Mouse (Mus musculus) midbrain, embryonic 10.5 days (tissue): ENCODE data around the gene Bcl6b. TPM values are rescaled to one million over a fixed set of nuclear protein-coding genes. Genes with fewer than 3 reads are reported as not detected.

Experiments
- DNase-seq: peaks from one replicate; pipeline ENCODE4 v3.0.0-alpha.2; 2017; ENCODE audit warnings: low spot score
- H3K27ac ChIP-seq: fragments of 300-500 bp; sonication (generic); replicated peaks from 2 replicates; pipeline ENCODE4 v1.5.1; 2016; ENCODE audit warnings: mild to moderate bottlenecking
- H3K27me3 ChIP-seq: fragments of 300-500 bp; sonication (generic); 2 replicates; pipeline ENCODE4 v1.6.1; 2016; ENCODE audit warnings: low read depth, mild to moderate bottlenecking; ENCODE audit not compliant: poor library complexity, severe bottlenecking
- H3K36me3 ChIP-seq: fragments of 300-500 bp; sonication (generic); 2 replicates; pipeline ENCODE4 v1.6.1; 2016; ENCODE audit warnings: mild to moderate bottlenecking, moderate library complexity
- H3K4me1 ChIP-seq: fragments of 300-500 bp; sonication (generic); 2 replicates; pipeline ENCODE4 v1.6.1; 2016
- H3K4me3 ChIP-seq: fragments of 300-500 bp; sonication (generic); 2 replicates; pipeline ENCODE4 v1.5.1; 2016; ENCODE audit warnings: mild to moderate bottlenecking, moderate library complexity
- H3K9me3 ChIP-seq: fragments of 300-500 bp; sonication (generic); replicated peaks from 2 replicates; pipeline ENCODE4 v1.6.1; 2016; ENCODE audit warnings: mild to moderate bottlenecking
- whole genome bisulfite sequencing: fragments of 180-500 bp; shearing (Covaris S2); methylation state at CpG from one replicate; pipeline ENCODE4 v1.1.7; 2016; 5-methylcytosine and 5-hydroxymethylcytosine counted together
- microRNA counts: library from miRNA; unstranded; fragments of <30 nt; microRNA quantifications from one replicate; lab custom pipeline; 2017
- microRNA-seq: library from miRNA; unstranded; fragments of <30 nt; microRNA quantifications from one replicate; pipeline ENCODE4, GENCODE M21; 2017
- polyA plus RNA-seq: library from polyadenylated mRNA; unstranded; fragments of >200 nt; fragmentation: Nextera tagmentation; extraction: Ambion mirVana; gene quantifications from 2 replicates; pipeline ENCODE4 v1.2.1, GENCODE M21; 2016

The Bcl6b gene
- polyA plus RNA-seq, 1 experiment from 2014 or later, result 5.0 TPM

GRCm38 (mm10) chr11:70174491-70174890 lies 55.1 kb downstream of the Bcl6b start:
- Histone ChIP-seq H3K27me3 (no peaks in the 10 kb centered on the region), H3K36me3 (no peaks in the 10 kb centered on the region), H3K27ac (no peak overlapping the region), H3K4me3 (no peak overlapping the region), H3K9me3 (no peaks in the 10 kb centered on the region), H3K4me1 (no peaks in the 10 kb centered on the region)
- 87% methylated on average over 4 of the region's 4 CpGs for WGBS
- DNase-seq, result no peak

MicroRNA genes within 50 kb of the gene (microRNA counts, 519-probe panel; counts per million panel counts)
- microRNA mmu-miR-195 (lab: Ali Mortazavi, UCI) (not detected), microRNA mmu-miR-497 (lab: Ali Mortazavi, UCI) (not detected)

Small RNA genes within 50 kb of the gene (microRNA-seq; reads per million reads assigned to microRNA genes)
- gene Mir195a (362 reads per million, percentile 66 among the genes with 10 or more reads in this experiment), gene Mir497 (not detected), gene Mir497b (not detected)

Other genes with a start within 250 kb of the Bcl6b start
- 20.5 and 26.3 TPM in 2 replicates for gene Ctdnep1, start 248.6 kb downstream of the Bcl6b start, polyA plus RNA-seq
- gene Elp5, start 247.3 kb downstream of the Bcl6b start, polyA plus RNA-seq, result 151 and 155 TPM in 2 replicates
- 409 and 454 TPM in 2 replicates for gene Gabarap, start 238.7 kb downstream of the Bcl6b start, polyA plus RNA-seq
- 95.1 and 96.3 TPM in 2 replicates for gene Phf23, start 234.0 kb downstream of the Bcl6b start, polyA plus RNA-seq
- 52.1 and 54.1 TPM in 2 replicates for gene Dvl2, start 229.2 kb downstream of the Bcl6b start, polyA plus RNA-seq
- 42.2 and 48.6 TPM in 2 replicates for gene Acadvl, start 214.4 kb downstream of the Bcl6b start, polyA plus RNA-seq
- 16.6 and 23.8 TPM in 2 replicates for gene Dlg4, start 212.9 kb downstream of the Bcl6b start, polyA plus RNA-seq
- gene Asgr1, start 175.7 kb downstream of the Bcl6b start, polyA plus RNA-seq, result 0.58 and 0.73 TPM in 2 replicates
- gene Asgr2, start 137.2 kb downstream of the Bcl6b start, polyA plus RNA-seq, result not detected in 2 replicates
- 0.12 TPM in 1 of 2 replicates, not detected in the other for gene Mgl2, start 99.5 kb downstream of the Bcl6b start, polyA plus RNA-seq
- 0.35 and 0.61 TPM in 2 replicates for gene Clec10a, start 73.6 kb downstream of the Bcl6b start, polyA plus RNA-seq
- gene Slc16a11, start 17.0 kb downstream of the Bcl6b start, polyA plus RNA-seq, result 1.2 and 1.3 TPM in 2 replicates
- gene Slc16a13, start 8.7 kb downstream of the Bcl6b start, polyA plus RNA-seq, result 16.0 and 18.9 TPM in 2 replicates
- 241 and 244 TPM in 2 replicates for gene 0610010K14Rik, start 8.1 kb upstream of the Bcl6b start, polyA plus RNA-seq
- 9.6 and 10.7 TPM in 2 replicates for gene Gm21988, start 10.0 kb upstream of the Bcl6b start, polyA plus RNA-seq
- 104 and 128 TPM in 2 replicates for gene Rnasek, start 10.0 kb upstream of the Bcl6b start, polyA plus RNA-seq
- gene Alox12, start 25.6 kb upstream of the Bcl6b start, polyA plus RNA-seq, result 2.5 TPM in 2 replicates
- gene Alox12e, start 92.8 kb upstream of the Bcl6b start, polyA plus RNA-seq, result not detected in 2 replicates
- 0.26 TPM in 1 of 2 replicates, not detected in the other for gene Alox15, start 122.2 kb upstream of the Bcl6b start, polyA plus RNA-seq
- 52.2 and 53.2 TPM in 2 replicates for gene Pelp1, start 180.2 kb upstream of the Bcl6b start, polyA plus RNA-seq
- 28.3 and 37.4 TPM in 2 replicates for gene Arrb2, start 202.8 kb upstream of the Bcl6b start, polyA plus RNA-seq
- 39.7 and 44.6 TPM in 2 replicates for gene Med11, start 222.1 kb upstream of the Bcl6b start, polyA plus RNA-seq
- gene Zmynd15, start 229.6 kb upstream of the Bcl6b start, polyA plus RNA-seq, result 0.14 and 0.40 TPM in 2 replicates
- 0.46 and 0.63 TPM in 2 replicates for gene Cxcl16, start 230.2 kb upstream of the Bcl6b start, polyA plus RNA-seq